Mouse (Mus musculus) lung, postnatal 0 days (tissue): ENCODE results near the gene Pfkp. TPM values are rescaled to one million over a fixed set of nuclear protein-coding genes. Genes with fewer than 3 reads are reported as not detected.

Experiments
- ATAC-seq: fragments of 200-750 bp; cut with Nextera tagmentation; 2 replicates; pipeline ENCODE4 v1.8.0; 2017; ENCODE audit warnings: moderate library complexity
- DNase-seq: peaks from one replicate; pipeline ENCODE4 v3.0.0-alpha.2; 2016; ENCODE audit warnings: low spot score
- H3K27ac ChIP-seq: fragments of 300-500 bp; sonication (generic); 2 replicates; pipeline ENCODE4 v1.5.1; 2014; ENCODE audit warnings: antibody characterized with exemption, mild to moderate bottlenecking, low read length, mixed read lengths
- H3K27me3 ChIP-seq: fragments of 300-500 bp; sonication (generic); replicated peaks from 2 replicates; pipeline ENCODE4 v1.6.1; 2014; ENCODE audit warnings: low read length, mixed read lengths; ENCODE audit not compliant: insufficient read depth
- H3K36me3 ChIP-seq: fragments of 300-500 bp; sonication (generic); 2 replicates; pipeline ENCODE4 v1.6.1; 2014; ENCODE audit warnings: low read length, mixed read lengths; ENCODE audit not compliant: insufficient read depth
- H3K4me1 ChIP-seq: fragments of 300-500 bp; sonication (generic); 2 replicates; pipeline ENCODE4 v1.6.1; 2014; ENCODE audit warnings: antibody characterized with exemption, low read depth, low read length, mixed read lengths; ENCODE audit not compliant: insufficient read depth
- H3K4me2 ChIP-seq: fragments of 300-500 bp; sonication (generic); replicated peaks from 2 replicates; pipeline ENCODE4 v1.6.1; 2014; ENCODE audit warnings: low read depth, mild to moderate bottlenecking, low read length, moderate library complexity, mixed read lengths
- H3K4me3 ChIP-seq: fragments of 300-500 bp; sonication (generic); 2 replicates; pipeline ENCODE4 v1.5.1; 2014; ENCODE audit warnings: low read depth, low read length
- H3K9ac ChIP-seq: fragments of 300-500 bp; sonication (generic); replicated peaks from 2 replicates; pipeline ENCODE4 v1.6.1; 2014; ENCODE audit warnings: low read depth, mild to moderate bottlenecking
- H3K9me3 ChIP-seq: fragments of 300-500 bp; sonication (generic); 2 replicates; pipeline ENCODE4 v1.6.1; 2016; ENCODE audit warnings: low read length, mixed read lengths
- CTCF ChIP-seq: IDR thresholded peaks from 2 replicates; pipeline ENCODE4 v1.5.1; 2016; ENCODE audit warnings: antibody characterized with exemption, mild to moderate bottlenecking
- EP300 ChIP-seq: IDR thresholded peaks from 2 replicates; pipeline ENCODE4 v1.6.1; 2016; ENCODE audit warnings: antibody characterized with exemption, mild to moderate bottlenecking, control low read depth
- whole genome bisulfite sequencing: fragments of 180-500 bp; shearing (Covaris S2); extraction: QIAGEN DNeasy Blood & Tissue Kit; methylation state at CpG from one replicate; pipeline ENCODE4 v1.1.7; 2014; 5-methylcytosine and 5-hydroxymethylcytosine counted together
- polyA plus RNA-seq: library from polyadenylated mRNA; unstranded; fragments of >200 nt; fragmentation: Nextera tagmentation; extraction: Ambion mirVana; gene quantifications from 2 replicates; pipeline ENCODE4 v1.2.1, GENCODE M21; 2015

Pfkp gene
- 23.1 and 24.8 TPM in 2 replicates for polyA plus RNA-seq

DNA sequence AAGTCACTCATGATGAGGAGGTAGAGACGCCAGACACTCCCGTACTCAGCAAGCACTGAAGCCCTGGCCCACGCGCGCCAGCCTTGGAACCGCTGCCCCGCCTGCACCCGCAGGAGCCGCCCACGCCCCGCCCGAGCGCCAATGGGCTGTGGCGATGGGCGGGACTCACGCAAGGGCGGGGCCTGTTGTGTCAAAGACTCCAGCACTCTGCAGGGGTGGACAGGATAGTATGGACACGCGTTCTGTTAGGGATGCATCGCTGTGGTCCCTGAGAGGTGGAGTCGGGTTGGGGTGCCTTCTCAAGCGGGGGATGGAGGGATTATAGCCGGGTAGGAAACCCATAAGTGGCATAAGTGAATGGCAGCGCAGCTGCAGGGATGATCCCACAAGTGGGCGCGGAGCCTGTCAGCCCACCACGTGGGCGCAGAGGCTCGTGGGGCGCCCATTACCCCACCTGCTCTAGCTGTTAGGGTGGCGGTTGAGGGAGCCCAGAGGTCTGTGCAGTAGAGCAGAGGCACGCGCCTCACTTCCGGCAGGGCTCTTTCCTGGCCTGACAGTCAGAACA is at the start of gene Pfkp:
TSS of gene Pfkp (minus strand) at position 109 of the 565 bp plus-strand sequence.
- H3K27ac ChIP-seq, result 0 out of 2 replicates have a peak within 1 kb of the TSS, but pooled peaks have one; percentile 8
- H3K9me3 ChIP-seq, result no peaks in the 10 kb centered on the region
- no peaks in the 10 kb centered on the region for H3K36me3 ChIP-seq
- peak within 1 kb of the TSS; percentile 55 for H3K4me3 ChIP-seq
- no peak for TF ChIP-seq CTCF
- no peak for TF ChIP-seq EP300
- H3K4me1 ChIP-seq, result peaks cover 7% of the 10 kb centered on the region; the same call in 1 of the 2 replicates
- H3K9ac ChIP-seq, result peak within 1 kb of the TSS; percentile 42
- 5% methylated on average over 34 of the region's 34 CpGs for WGBS
- DNase-seq, result peak; percentile 93
- ATAC-seq, result peak; percentile 98
- H3K4me2 ChIP-seq, result peak within 1 kb of the TSS; percentile 95
- H3K27me3 ChIP-seq, result no peaks in the 10 kb centered on the region

DNA sequence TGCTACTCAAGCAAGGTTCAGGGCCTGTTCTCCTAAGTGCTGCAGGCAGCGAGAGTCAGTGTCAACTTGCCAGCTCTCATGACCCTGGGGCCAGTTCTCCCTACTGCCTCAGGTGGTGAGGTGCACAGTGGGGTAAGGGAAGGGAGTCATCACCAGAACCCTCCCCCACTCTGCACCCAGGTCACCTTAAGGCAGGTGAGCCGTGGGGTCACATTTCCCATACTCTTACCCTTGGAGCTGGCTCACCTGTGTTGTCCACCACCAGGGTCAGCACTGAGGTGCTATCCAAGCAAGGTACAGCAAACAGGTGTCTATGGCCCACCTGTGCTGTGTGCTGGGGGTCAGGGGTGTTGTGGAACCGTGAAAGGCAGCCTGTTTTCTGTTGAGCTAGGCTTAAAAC is 42.0 kb upstream of the Pfkp start:
- Histone ChIP-seq H3K9me3 (no peaks in the 10 kb centered on the region), H3K27me3 (no peaks in the 10 kb centered on the region), H3K4me1 (no peaks in the 10 kb centered on the region), H3K4me2 (no peak overlapping the region), H3K4me3 (no peak overlapping the region), H3K27ac (no peak overlapping the region), H3K9ac (no peak overlapping the region), H3K36me3 (no peaks in the 10 kb centered on the region)
- WGBS, result 75% methylated on average over 3 of the region's 3 CpGs
- peak; percentile 3 for DNase-seq
- TF ChIP-seq CTCF, result no peak
- no peak for TF ChIP-seq EP300
- no peak for ATAC-seq

DNA sequence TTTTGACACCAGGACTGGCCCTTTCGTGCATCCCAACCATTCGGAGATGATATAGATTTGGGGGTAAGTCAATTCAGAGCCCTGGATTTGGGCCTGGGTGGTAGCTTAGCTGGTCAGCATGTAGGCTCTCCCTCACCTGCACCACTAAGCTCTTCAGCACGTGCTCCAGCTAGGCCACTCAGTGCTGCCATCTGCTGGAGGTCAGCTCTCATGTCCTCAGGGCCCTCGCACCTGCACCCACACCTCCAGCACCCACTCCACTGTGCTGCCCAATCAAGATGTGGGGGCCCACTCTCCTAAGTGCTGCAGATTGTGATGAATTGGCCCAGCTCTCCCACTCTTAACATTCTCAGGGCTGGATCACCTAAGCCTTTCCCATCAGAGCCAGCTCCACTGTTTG is 41.4 kb upstream of the Pfkp start:
- no peak overlapping the region for H3K4me2 ChIP-seq
- H3K9ac ChIP-seq, result no peak overlapping the region
- DNase-seq, result peak; percentile 32
- H3K27me3 ChIP-seq, result no peaks in the 10 kb centered on the region
- 53% methylated on average over 4 of the region's 4 CpGs for WGBS
- H3K4me1 ChIP-seq, result no peaks in the 10 kb centered on the region
- no peak overlapping the region for H3K4me3 ChIP-seq
- H3K36me3 ChIP-seq, result no peaks in the 10 kb centered on the region
- TF ChIP-seq CTCF, result peak; percentile 77
- no peak for TF ChIP-seq EP300
- peak; percentile 35; the same call in 1 of the 2 replicates for ATAC-seq
- H3K9me3 ChIP-seq, result no peaks in the 10 kb centered on the region
- no peak overlapping the region for H3K27ac ChIP-seq

DNA sequence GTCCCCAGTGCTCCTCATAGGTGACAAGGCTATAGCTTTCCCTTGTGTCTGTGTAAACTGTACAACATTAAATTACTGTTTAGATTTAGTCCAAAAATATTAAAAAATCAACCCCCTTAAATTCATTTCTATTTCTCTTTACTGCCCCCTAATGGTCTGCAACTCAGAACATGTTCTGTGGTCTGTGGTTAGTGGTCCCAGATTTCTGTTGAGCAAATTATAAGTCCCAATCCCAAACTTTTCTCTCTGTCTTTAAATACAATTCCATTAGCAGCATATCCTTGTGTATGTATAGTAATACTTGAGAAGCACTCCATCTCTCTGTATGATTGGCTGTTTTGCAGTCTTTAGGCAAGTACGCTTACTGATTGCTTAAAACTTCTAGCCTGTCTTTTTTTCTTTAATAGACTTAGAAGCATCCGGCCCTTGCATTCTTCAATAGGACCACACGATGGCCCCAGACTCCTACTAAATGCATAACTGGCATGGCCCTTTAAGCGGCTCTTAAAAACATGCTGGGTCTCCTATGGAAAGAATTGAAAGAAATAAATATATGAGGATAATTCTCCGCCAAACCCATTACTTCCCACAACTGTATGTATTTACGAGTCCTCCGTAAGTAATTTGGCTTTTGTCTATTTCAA is 40.3 kb upstream of the Pfkp start:
- H3K27ac ChIP-seq, result no peak overlapping the region
- H3K9ac ChIP-seq, result no peak overlapping the region
- ATAC-seq (no peak), DNase-seq (peak; percentile 71)
- no peak overlapping the region for H3K4me3 ChIP-seq
- no peaks in the 10 kb centered on the region for H3K9me3 ChIP-seq
- no peak overlapping the region for H3K4me2 ChIP-seq
- 42% methylated on average over 7 of the region's 7 CpGs for WGBS
- no peaks in the 10 kb centered on the region for H3K4me1 ChIP-seq
- no peaks in the 10 kb centered on the region for H3K27me3 ChIP-seq
- no peaks in the 10 kb centered on the region for H3K36me3 ChIP-seq
- TF ChIP-seq CTCF (peak; percentile 65), EP300 (no peak)

DNA sequence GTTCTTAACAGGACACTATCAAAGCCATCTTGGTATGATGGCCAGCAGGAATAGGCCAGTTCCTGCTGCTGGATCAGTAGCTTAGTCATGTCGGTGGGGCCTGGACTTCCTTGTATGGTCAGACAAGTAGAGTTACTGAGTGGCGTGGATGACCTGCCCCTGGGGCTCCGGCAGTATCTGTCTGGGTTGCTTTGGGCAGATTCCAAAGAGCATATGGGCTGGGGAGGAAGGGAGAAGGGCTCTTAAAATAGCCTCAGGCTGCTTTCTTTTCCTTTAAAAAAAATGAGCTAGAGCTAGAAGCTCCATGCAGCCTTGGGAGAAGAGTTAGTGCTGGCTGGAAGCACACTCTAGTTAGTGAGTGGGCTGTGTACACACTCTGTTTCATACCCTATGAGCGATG is 18.3 kb upstream of the Pfkp start:
- no peaks in the 10 kb centered on the region for H3K27me3 ChIP-seq
- H3K4me3 ChIP-seq, result no peak overlapping the region
- ATAC-seq, result no peak
- H3K36me3 ChIP-seq, result no peaks in the 10 kb centered on the region
- TF ChIP-seq EP300 (no peak), CTCF (no peak)
- DNase-seq, result no peak
- H3K9me3 ChIP-seq, result no peaks in the 10 kb centered on the region
- no peak overlapping the region for H3K4me2 ChIP-seq
- 51% methylated on average over 4 of the region's 4 CpGs for WGBS
- H3K4me1 ChIP-seq, result no peaks in the 10 kb centered on the region
- no peak overlapping the region for H3K27ac ChIP-seq
- no peak overlapping the region for H3K9ac ChIP-seq

DNA sequence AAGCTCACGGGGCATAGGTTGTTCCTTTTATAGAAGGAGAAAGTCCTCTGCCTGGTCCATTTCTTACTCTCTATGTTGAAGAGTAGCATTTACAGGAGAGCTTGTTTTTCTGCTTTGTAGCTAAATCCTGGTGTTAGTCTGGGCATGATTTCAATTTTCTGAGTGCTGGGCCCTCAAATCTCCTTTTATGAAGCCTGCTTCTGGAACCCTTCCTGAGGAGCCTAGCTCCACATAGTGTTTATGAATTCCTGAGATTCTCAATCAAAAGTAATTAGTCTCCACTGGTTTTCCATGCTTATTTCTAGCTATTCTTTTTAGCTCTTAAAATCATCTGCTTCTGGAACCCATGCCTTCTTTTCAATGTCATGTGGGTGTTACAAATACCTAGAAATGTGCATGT is 16.9 kb upstream of the Pfkp start:
- no peak for DNase-seq
- no peak overlapping the region for H3K27ac ChIP-seq

More for the DNA sequence above, 16.9 kb upstream of the Pfkp start:
- Histone ChIP-seq H3K4me2 (no peak overlapping the region), H3K36me3 (no peaks in the 10 kb centered on the region), H3K9me3 (no peaks in the 10 kb centered on the region), H3K4me3 (no peak overlapping the region), H3K9ac (no peak overlapping the region), H3K4me1 (no peaks in the 10 kb centered on the region), H3K27me3 (no peaks in the 10 kb centered on the region)
- ATAC-seq, result no peak
- TF ChIP-seq EP300 (no peak), CTCF (no peak)
- WGBS, result 17% methylated on average over 1 of the region's 1 CpGs
